Mouse (Mus musculus) neutrophil, adult 83 days (primary cell): ENCODE results near the gene Rasd2. TPM values are rescaled to one million over a fixed set of nuclear protein-coding genes. Genes with fewer than 3 reads are reported as not detected.

Source experiments
- total RNA-seq, 2 experiments: library from RNA; stranded (reverse); gene quantifications; one replicate each; pipeline ENCODE4 v1.2.4; 2023

Rasd2 gene
- total RNA-seq, result not detected

GRCm38 (mm10) chr8:75213686-75214085 is at the start of gene Rasd2:
Gene Rasd2, plus strand, starts transcription at chr8:75213944.

Other genes starting within 250 kb of the Rasd2 start
- 10 to 100 TPM; 28.1 to 37.8 TPM for gene Hmgxb4, start 220.6 kb upstream of the Rasd2 start, total RNA-seq
- gene Tom1, start 180.2 kb upstream of the Rasd2 start, total RNA-seq, result 10 to 100 TPM; 46.7 to 55.7 TPM
- 10 to 100 TPM; 55.9 to 63.1 TPM for gene Hmox1, start 120.3 kb upstream of the Rasd2 start, total RNA-seq
- 100 to 1,000 TPM; 122 to 131 TPM for gene Mcm5, start 104.4 kb upstream of the Rasd2 start, total RNA-seq
- gene Gm10358, start 192.6 kb downstream of the Rasd2 start, total RNA-seq, result not detected
- not detected for gene Iqcm, start 234.8 kb downstream of the Rasd2 start, total RNA-seq